Mouse (Mus musculus) cerebellum, adult 9-11 months (tissue): ENCODE results near the gene Zfp566.

Experiments
- DNase-seq: peaks from one replicate; pipeline ENCODE4 v3.0.0; 2022

Zfp566 gene

GRCm38 (mm10) chr7:30050882-30051548 is 39.3 kb downstream of the Zfp566 start, which contains the start of gene Zfp14:
Zfp14 (minus strand) TSS chr7:30051380.
- DNase-seq: peak; percentile 93

GRCm38 (mm10) chr7:30048126-30048525 is 42.2 kb downstream of the Zfp566 start:
- DNase-seq: no peak

GRCm38 (mm10) chr7:30044354-30044753 is 46.0 kb downstream of the Zfp566 start:
- DNase-seq: no peak

- no peak for DNase-seq
Measured at GRCm38 (mm10) chr7:30034331-30034730, 56.0 kb downstream of the Zfp566 start.

GRCm38 (mm10) chr7:30031379-30031778 is 58.9 kb downstream of the Zfp566 start:
- DNase-seq: no peak

- no peak for DNase-seq
Measured at GRCm38 (mm10) chr7:30030677-30031076, 59.6 kb downstream of the Zfp566 start.

GRCm38 (mm10) chr7:30028572-30028971 is 61.8 kb downstream of the Zfp566 start:
- no peak for DNase-seq
